Mouse (Mus musculus) MEL (cell line): Measurements from ENCODE around the gene Acss1. TPM values are rescaled to one million over a fixed set of nuclear protein-coding genes. Genes with fewer than 3 reads are reported as not detected.

Experiments
- DNase-seq: peaks from one replicate; pipeline ENCODE4 v3.0.0; 2011; ENCODE audit warnings: low read depth, low spot score
- H3K27ac ChIP-seq: 2 replicates; pipeline ENCODE4 v1.5.1; 2012; ENCODE audit warnings: low read depth, mild to moderate bottlenecking, control low read depth, low read length, moderate library complexity; ENCODE audit not compliant: control insufficient read depth
- H3K27me3 ChIP-seq, 2 experiments: fragments of 150-350 bp in 1 of 2; sonication (generic) in 1 of 2; 2 replicates each; pipeline ENCODE4 v1.6.1; 2012; ENCODE audit warnings: low read length in 2 of 2, mild to moderate bottlenecking in 2 of 2, improper control_type of control experiment in 1 of 2, moderate library complexity in 1 of 2; ENCODE audit not compliant: insufficient read depth in 2 of 2, control insufficient read depth in 1 of 2
- H3K36me3 ChIP-seq, 2 experiments: 2 replicates each; pipeline ENCODE4 v1.6.1; 2012 to 2014; ENCODE audit warnings: low read length in 2 of 2, improper control_type of control experiment in 1 of 2, inconsistent platforms in 1 of 2, mild to moderate bottlenecking in 1 of 2; ENCODE audit not compliant: insufficient read depth in 2 of 2, control insufficient read depth in 1 of 2
- H3K4me1 ChIP-seq, 2 experiments: fragments of 150-350 bp in 1 of 2; sonication (generic) in 1 of 2; 2 replicates each; pipeline ENCODE4 v1.6.1; 2012; ENCODE audit warnings: low read length in 2 of 2, improper control_type of control experiment in 1 of 2, mild to moderate bottlenecking in 1 of 2; ENCODE audit not compliant: insufficient read depth in 2 of 2, control insufficient read depth in 1 of 2
- H3K4me3 ChIP-seq, 2 experiments: fragments of 150-350 bp in 1 of 2; sonication (generic) in 1 of 2; 2 replicates each; pipeline ENCODE4 v1.5.1; 2012; ENCODE audit warnings: low read depth in 2 of 2, low read length in 2 of 2, mild to moderate bottlenecking in 2 of 2, moderate library complexity in 2 of 2, control low read depth in 1 of 2, improper control_type of control experiment in 1 of 2; ENCODE audit not compliant: control insufficient read depth in 1 of 2, insufficient read depth in 1 of 2
- H3K79me2 ChIP-seq: 2 replicates; pipeline ENCODE4 v1.6.1; 2012; ENCODE audit warnings: mild to moderate bottlenecking, low read length, moderate library complexity; ENCODE audit not compliant: control insufficient read depth, poor library complexity, insufficient read depth
- H3K9ac ChIP-seq: 2 replicates; pipeline ENCODE4 v1.6.1; 2012; ENCODE audit warnings: low read depth, mild to moderate bottlenecking, control low read depth, low read length, moderate library complexity; ENCODE audit not compliant: control insufficient read depth, poor library complexity, severe bottlenecking
- H3K9me3 ChIP-seq: fragments of 150-350 bp; sonication (generic); replicated peaks from 2 replicates; pipeline ENCODE4 v1.6.1; 2012; ENCODE audit warnings: mild to moderate bottlenecking, low read length, improper control_type of control experiment, moderate library complexity; ENCODE audit not compliant: insufficient read depth
- BHLHE40 ChIP-seq: IDR thresholded peaks from 2 replicates; pipeline ENCODE4 v1.6.1; 2012; ENCODE audit warnings: low read depth, mild to moderate bottlenecking, inconsistent platforms, low read length, improper control_type of control experiment, borderline replicate concordance
- ETS1 ChIP-seq: IDR thresholded peaks from 2 replicates; pipeline ENCODE4 v1.6.1; 2012; ENCODE audit warnings: low read depth, mild to moderate bottlenecking, inconsistent platforms, low read length, improper control_type of control experiment, moderate library complexity
- HCFC1 ChIP-seq: IDR thresholded peaks from 2 replicates; pipeline ENCODE4 v1.6.1; 2012; ENCODE audit warnings: low read depth, mild to moderate bottlenecking, inconsistent platforms, low read length, improper control_type of control experiment, moderate library complexity
- JUND ChIP-seq: IDR thresholded peaks from 2 replicates; pipeline ENCODE4 v1.6.1; 2011; ENCODE audit warnings: low read depth, mild to moderate bottlenecking, improper control_type of control experiment, low read length
- MAFK ChIP-seq: IDR thresholded peaks from 2 replicates; pipeline ENCODE4 v1.6.1; 2011; ENCODE audit warnings: low read depth, mild to moderate bottlenecking, low read length, improper control_type of control experiment, borderline replicate concordance
- MAX ChIP-seq: IDR thresholded peaks from 2 replicates; pipeline ENCODE4 v1.6.1; 2011; ENCODE audit warnings: low read length, improper control_type of control experiment
- MAZ ChIP-seq: IDR thresholded peaks from 2 replicates; pipeline ENCODE4 v1.6.1; 2012; ENCODE audit warnings: low read depth, mild to moderate bottlenecking, inconsistent platforms, low read length, improper control_type of control experiment
- MXI1 ChIP-seq: IDR thresholded peaks from 2 replicates; pipeline ENCODE4 v1.6.1; 2011; ENCODE audit warnings: mild to moderate bottlenecking, low read depth, low read length, improper control_type of control experiment
- MYC ChIP-seq: IDR thresholded peaks from 2 replicates; pipeline ENCODE4 v1.6.1; 2011; ENCODE audit warnings: low read depth, mild to moderate bottlenecking, low read length, improper control_type of control experiment, moderate library complexity
- NELFE ChIP-seq: IDR thresholded peaks from 2 replicates; pipeline ENCODE4 v1.6.1; 2011; ENCODE audit warnings: low read depth, low read length, improper control_type of control experiment
- POLR2AphosphoS2 ChIP-seq: IDR thresholded peaks from 2 replicates; pipeline ENCODE4 v1.6.1; 2011; ENCODE audit warnings: low read length, improper control_type of control experiment
- POLR2AphosphoS5 ChIP-seq: IDR thresholded peaks from 2 replicates; pipeline ENCODE4 v1.6.1; 2012; ENCODE audit warnings: low read depth, borderline replicate concordance, mild to moderate bottlenecking, inconsistent platforms, low read length, moderate library complexity, mixed read lengths
- RCOR1 ChIP-seq: IDR thresholded peaks from 2 replicates; pipeline ENCODE4 v1.6.1; 2012; ENCODE audit warnings: low read depth, mild to moderate bottlenecking, inconsistent platforms, low read length, improper control_type of control experiment
- SIN3A ChIP-seq: IDR thresholded peaks from 2 replicates; pipeline ENCODE4 v1.6.1; 2012; ENCODE audit warnings: low read length, improper control_type of control experiment, inconsistent platforms
- TAL1 ChIP-seq: IDR thresholded peaks from 2 replicates; pipeline ENCODE4 v1.6.1; 2012; ENCODE audit warnings: mild to moderate bottlenecking, inconsistent platforms, low read length, moderate library complexity, mixed read lengths
- TBP ChIP-seq: IDR thresholded peaks from 2 replicates; pipeline ENCODE4 v1.8.0; 2011; ENCODE audit warnings: low read depth, low read length, improper control_type of control experiment
- UBTF ChIP-seq: IDR thresholded peaks from 2 replicates; pipeline ENCODE4 v1.6.1; 2012; ENCODE audit warnings: low read depth, mild to moderate bottlenecking, inconsistent platforms, low read length, improper control_type of control experiment, moderate library complexity, borderline replicate concordance; ENCODE audit not compliant: insufficient read depth
- USF2 ChIP-seq, 2 experiments: IDR thresholded peaks; 2 replicates each; pipeline ENCODE4 v1.6.1; 2011 to 2012; ENCODE audit warnings: improper control_type of control experiment in 2 of 2, low read length in 2 of 2, borderline replicate concordance in 1 of 2, inconsistent platforms in 1 of 2, low read depth in 1 of 2, mild to moderate bottlenecking in 1 of 2; ENCODE audit not compliant: insufficient read depth in 1 of 2
- ZC3H11A ChIP-seq: IDR thresholded peaks from 2 replicates; pipeline ENCODE4 v1.6.1; 2012; ENCODE audit warnings: low read depth, mild to moderate bottlenecking, inconsistent platforms, low read length, improper control_type of control experiment
- ZMIZ1 ChIP-seq: IDR thresholded peaks from 2 replicates; pipeline ENCODE4 v1.6.1; 2012; ENCODE audit warnings: low read depth, mild to moderate bottlenecking, inconsistent platforms, low read length, improper control_type of control experiment, moderate library complexity
- polyA plus RNA-seq, 2 experiments: library from polyadenylated mRNA; stranded (reverse) in 1 of 2; unstranded in 1 of 2; fragments of >175 nt in 1 of 2; fragments of >200 nt in 1 of 2; gene quantifications; 2 replicates each; pipeline versions ENCODE4 v1.2.1 to v1.2.4; 2012; ENCODE audit warnings: low replicate concordance in 2 of 2, low read depth in 1 of 2; ENCODE audit not compliant: insufficient read length in 2 of 2, insufficient read depth in 1 of 2, missing spikeins in 1 of 2
- total RNA-seq: library from RNA; depleted of rRNA; stranded (reverse); fragments of 300-350 nt; gene quantifications from 2 replicates; pipeline ENCODE4 v1.2.3, GENCODE M21; 2012

The Acss1 gene
- total and polyA plus RNA-seq, 3 experiments = 10.2 to 22.6 TPM; not detected in 1

- H3K4me3 ChIP-seq = no peak overlapping the region
- H3K4me1 ChIP-seq = no peaks in the 10 kb centered on the region
- H3K27me3 ChIP-seq = no peaks in the 10 kb centered on the region
- DNase-seq = no peak
- TF ChIP-seq SIN3A (no peak), TAL1 (no peak), BHLHE40 (no peak), MXI1 (no peak), POLR2AphosphoS2 (no peak)
- no peak overlapping the region for H3K27ac ChIP-seq
- no peaks in the 10 kb centered on the region for H3K36me3 ChIP-seq
- no peak overlapping the region for H3K9ac ChIP-seq
- H3K9me3 ChIP-seq = no peaks in the 10 kb centered on the region
- H3K79me2 ChIP-seq = no peaks in the 10 kb centered on the region
Observed at GRCm38 (mm10) chr2:150651366-150651765, 16.9 kb downstream of the Acss1 start.

GRCm38 (mm10) chr2:150650511-150651074 lies 17.7 kb downstream of the Acss1 start:
- no peaks in the 10 kb centered on the region for H3K9me3 ChIP-seq
- TF ChIP-seq POLR2AphosphoS5 = no peak
- TF ChIP-seq MYC = no peak
- TF ChIP-seq NELFE = no peak
- no peak for TF ChIP-seq ETS1
- no peak for TF ChIP-seq MAFK
- TF ChIP-seq MAX = no peak
- no peak for TF ChIP-seq ZMIZ1
- no peak for TF ChIP-seq USF2 (IDR thresholded peaks at IDR 0.05; ENCODE audit: borderline replicate concordance in 1 of 2, insufficient read depth in 1 of 2, low read depth in 1 of 2, low read length in 2 of 2)
- TF ChIP-seq JUND = no peak
- TF ChIP-seq UBTF = no peak
- no peak for TF ChIP-seq MAZ
- TF ChIP-seq RCOR1 = no peak
- TF ChIP-seq ZC3H11A = no peak
- TF ChIP-seq TBP = no peak
- no peak for TF ChIP-seq BHLHE40
- TF ChIP-seq HCFC1 = no peak
- TF ChIP-seq, all 39 proteins: peak for 0
- no peak overlapping the region for H3K4me3 ChIP-seq
- no peak overlapping the region for H3K27ac ChIP-seq
- no peaks in the 10 kb centered on the region for H3K27me3 ChIP-seq
- no peaks in the 10 kb centered on the region for H3K79me2 ChIP-seq
- H3K4me1 ChIP-seq = no peaks in the 10 kb centered on the region
- no peak overlapping the region for H3K9ac ChIP-seq
- DNase-seq = no peak
- H3K36me3 ChIP-seq = no peaks in the 10 kb centered on the region
